Mouse (Mus musculus): ENCODE measurements around the gene Fbxw21. TPM values are rescaled to one million over a fixed set of nuclear protein-coding genes. Genes with fewer than 3 reads are reported as not detected.

Fbxw21 gene
- polyA plus RNA-seq, 1 experiment, result not detected

- TF ChIP-seq GATA1 (IDR thresholded peaks at IDR 0.05; ENCODE audit: low read length), result no peak
- no peak for TF ChIP-seq TAL1 (IDR thresholded peaks at IDR 0.05; ENCODE audit: low read length)
- Histone ChIP-seq H3K27me3 (ENCODE audit: control insufficient read depth) (peaks cover 57% of the 10 kb centered on the region), H3K9me3 (ENCODE audit: control insufficient read depth, low read length) (no peaks in the 10 kb centered on the region; the same call in 1 of the 2 replicates), H3K36me3 (ENCODE audit: control insufficient read depth) (peaks cover 19% of the 10 kb centered on the region), H3K4me1 (ENCODE audit: control insufficient read depth) (peaks cover 6% of the 10 kb centered on the region), H3K4me3 (replicated peaks) (no peak overlapping the region)
These were observed 65.0 kb downstream of the Fbxw21 start for GRCm38 (mm10) chr9:109096856-109097255.

- peaks cover 25% of the 10 kb centered on the region for H3K36me3 ChIP-seq (ENCODE audit: control insufficient read depth)
- TF ChIP-seq GATA1 (IDR thresholded peaks at IDR 0.05; ENCODE audit: low read length) (no peak), TAL1 (IDR thresholded peaks at IDR 0.05; ENCODE audit: low read length) (no peak)
- peak overlapping the region; percentile 58 for H3K4me3 ChIP-seq (replicated peaks)
These were observed 65.6 kb downstream of the Fbxw21 start for GRCm38 (mm10) chr9:109096251-109096661.

GRCm38 (mm10) chr9:109095137-109095982 lies 66.5 kb downstream of the Fbxw21 start, which contains the start of gene Plxnb1:
Gene Plxnb1, plus strand, starts transcription at chr9:109095389.
- peaks cover 6% of the 10 kb centered on the region for H3K4me1 ChIP-seq (ENCODE audit: control insufficient read depth)
- peaks cover 57% of the 10 kb centered on the region for H3K27me3 ChIP-seq (ENCODE audit: control insufficient read depth)
- no peak for TF ChIP-seq TAL1 (IDR thresholded peaks at IDR 0.05; ENCODE audit: low read length)
- no peak for TF ChIP-seq GATA1 (IDR thresholded peaks at IDR 0.05; ENCODE audit: low read length)
- H3K9me3 ChIP-seq (ENCODE audit: control insufficient read depth, low read length), result no peaks in the 10 kb centered on the region; the same call in 1 of the 2 replicates
- peak within 1 kb of the TSS; percentile 58 for H3K4me3 ChIP-seq (replicated peaks)
- peaks cover 29% of the 10 kb centered on the region for H3K36me3 ChIP-seq (ENCODE audit: control insufficient read depth)

More at GRCm38 (mm10) chr9:109096251-109096661, 65.6 kb downstream of the Fbxw21 start:
- Histone ChIP-seq H3K4me1 (ENCODE audit: control insufficient read depth) (peaks cover 6% of the 10 kb centered on the region), H3K9me3 (ENCODE audit: control insufficient read depth, low read length) (no peaks in the 10 kb centered on the region; the same call in 1 of the 2 replicates), H3K27me3 (ENCODE audit: control insufficient read depth) (peaks cover 57% of the 10 kb centered on the region)

GRCm38 (mm10) chr9:109094553-109095136 lies 67.2 kb downstream of the Fbxw21 start:
- no peaks in the 10 kb centered on the region; the same call in 1 of the 2 replicates for H3K9me3 ChIP-seq (ENCODE audit: control insufficient read depth, low read length)
- H3K27me3 ChIP-seq (ENCODE audit: control insufficient read depth), result peaks cover 57% of the 10 kb centered on the region
- TF ChIP-seq GATA1 (IDR thresholded peaks at IDR 0.05; ENCODE audit: low read length) (no peak), TAL1 (IDR thresholded peaks at IDR 0.05; ENCODE audit: low read length) (no peak)
- peak overlapping the region; percentile 56 for H3K4me3 ChIP-seq (replicated peaks)
- peaks cover 32% of the 10 kb centered on the region for H3K36me3 ChIP-seq (ENCODE audit: control insufficient read depth)
- peaks cover 6% of the 10 kb centered on the region for H3K4me1 ChIP-seq (ENCODE audit: control insufficient read depth)

- H3K4me1 ChIP-seq (ENCODE audit: control insufficient read depth), result peaks cover 6% of the 10 kb centered on the region
- peaks cover 39% of the 10 kb centered on the region for H3K36me3 ChIP-seq (ENCODE audit: control insufficient read depth)
- H3K4me3 ChIP-seq (replicated peaks), result no peak overlapping the region
- H3K27me3 ChIP-seq (ENCODE audit: control insufficient read depth), result peaks cover 57% of the 10 kb centered on the region
- no peaks in the 10 kb centered on the region; the same call in 1 of the 2 replicates for H3K9me3 ChIP-seq (ENCODE audit: control insufficient read depth, low read length)
- no peak for TF ChIP-seq GATA1 (IDR thresholded peaks at IDR 0.05; ENCODE audit: low read length)
- TF ChIP-seq TAL1 (IDR thresholded peaks at IDR 0.05; ENCODE audit: low read length), result no peak
These were observed 67.9 kb downstream of the Fbxw21 start for GRCm38 (mm10) chr9:109093786-109094552.

- TF ChIP-seq TAL1 (IDR thresholded peaks at IDR 0.05; ENCODE audit: low read length) (no peak), GATA1 (IDR thresholded peaks at IDR 0.05; ENCODE audit: low read length) (no peak)
- H3K36me3 ChIP-seq (ENCODE audit: control insufficient read depth), result peaks cover 40% of the 10 kb centered on the region
- no peak overlapping the region for H3K4me3 ChIP-seq (replicated peaks)
- peaks cover 9% of the 10 kb centered on the region for H3K4me1 ChIP-seq (ENCODE audit: control insufficient read depth)
- no peaks in the 10 kb centered on the region; the same call in 1 of the 2 replicates for H3K9me3 ChIP-seq (ENCODE audit: control insufficient read depth, low read length)
- H3K27me3 ChIP-seq (ENCODE audit: control insufficient read depth), result peaks cover 46% of the 10 kb centered on the region
These were observed 69.0 kb downstream of the Fbxw21 start for GRCm38 (mm10) chr9:109092799-109093198.

GRCm38 (mm10) chr9:109091802-109092201 lies 70.0 kb downstream of the Fbxw21 start:
- Histone ChIP-seq H3K4me3 (replicated peaks) (no peak overlapping the region), H3K27me3 (ENCODE audit: control insufficient read depth) (peaks cover 38% of the 10 kb centered on the region), H3K9me3 (ENCODE audit: control insufficient read depth, low read length) (no peaks in the 10 kb centered on the region; the same call in 1 of the 2 replicates), H3K36me3 (ENCODE audit: control insufficient read depth) (peaks cover 40% of the 10 kb centered on the region), H3K4me1 (ENCODE audit: control insufficient read depth) (peaks cover 14% of the 10 kb centered on the region)
- TF ChIP-seq TAL1 (IDR thresholded peaks at IDR 0.05; ENCODE audit: low read length), result no peak
- TF ChIP-seq GATA1 (IDR thresholded peaks at IDR 0.05; ENCODE audit: low read length), result no peak

GRCm38 (mm10) chr9:109090446-109090845 lies 71.4 kb downstream of the Fbxw21 start:
- H3K4me1 ChIP-seq (ENCODE audit: control insufficient read depth), result peaks cover 14% of the 10 kb centered on the region
- H3K4me3 ChIP-seq (replicated peaks), result no peak overlapping the region
- peaks cover 40% of the 10 kb centered on the region for H3K36me3 ChIP-seq (ENCODE audit: control insufficient read depth)
- H3K9me3 ChIP-seq (ENCODE audit: control insufficient read depth, low read length), result no peaks in the 10 kb centered on the region; the same call in 1 of the 2 replicates
- TF ChIP-seq GATA1 (IDR thresholded peaks at IDR 0.05; ENCODE audit: low read length), result no peak
- no peak for TF ChIP-seq TAL1 (IDR thresholded peaks at IDR 0.05; ENCODE audit: low read length)
- H3K27me3 ChIP-seq (ENCODE audit: control insufficient read depth), result peaks cover 25% of the 10 kb centered on the region

Other genes with a start within 250 kb of the Fbxw21 start
- gene Tmem89, start 247.4 kb downstream of the Fbxw21 start, polyA plus RNA-seq (2012), result not detected in 2 replicates
- 51.8 and 56.5 TPM in 2 replicates for gene Uqcrc1, start 225.4 kb downstream of the Fbxw21 start, polyA plus RNA-seq (2012)
- gene Col7a1, start 208.5 kb downstream of the Fbxw21 start, polyA plus RNA-seq (2012), result 0.02 and 0.05 TPM in 2 replicates
- not detected in 2 replicates for gene Ucn2, start 176.0 kb downstream of the Fbxw21 start, polyA plus RNA-seq (2012)
- gene Pfkfb4, start 170.3 kb downstream of the Fbxw21 start, polyA plus RNA-seq (2012), result 0.04 and 0.05 TPM in 2 replicates
- 2.0 and 2.6 TPM in 2 replicates for gene Shisa5, start 123.5 kb downstream of the Fbxw21 start, polyA plus RNA-seq (2012)
- 0.74 and 1.6 TPM in 2 replicates for gene Trex1, start 102.3 kb downstream of the Fbxw21 start, polyA plus RNA-seq (2012)
- gene Atrip, start 87.9 kb downstream of the Fbxw21 start, polyA plus RNA-seq (2012), result 0.22 and 0.27 TPM in 2 replicates
- gene Ccdc51, start 79.5 kb downstream of the Fbxw21 start, polyA plus RNA-seq (2012), result 0.84 and 0.85 TPM in 2 replicates
- 68.0 and 97.9 TPM in 2 replicates for gene Tma7, start 79.5 kb downstream of the Fbxw21 start, polyA plus RNA-seq (2012)
- gene Plxnb1, start 66.7 kb downstream of the Fbxw21 start, polyA plus RNA-seq (2012), result under 0.01 and 0.07 TPM in 2 replicates
- gene Fbxw13, start 33.9 kb upstream of the Fbxw21 start, polyA plus RNA-seq (2012), result not detected in 2 replicates
- not detected in 2 replicates for gene Fbxw20, start 72.7 kb upstream of the Fbxw21 start, polyA plus RNA-seq (2012)
- gene Fbxw14, start 125.6 kb upstream of the Fbxw21 start, polyA plus RNA-seq (2012), result not detected in 2 replicates
- not detected in 2 replicates for gene Fbxw28, start 177.6 kb upstream of the Fbxw21 start, polyA plus RNA-seq (2012)
- not detected in 2 replicates for gene Fbxw22, start 242.3 kb upstream of the Fbxw21 start, polyA plus RNA-seq (2012)

All from erythroblast, embryonic 14.5 days (primary cell).